Mouse (Mus musculus): ENCODE results near the gene Macf1. TPM values are rescaled to one million over a fixed set of nuclear protein-coding genes. Genes with fewer than 3 reads are reported as not detected.
"Not testable (repeated sequence)": the region's sequence is repeated elsewhere in the genome, so short reads cannot be mapped to it uniquely, and the experiment has no call there.

Gene Macf1
- polyA plus RNA-seq, 1 experiment from 2014 or later, result 75.6 TPM

DNA sequence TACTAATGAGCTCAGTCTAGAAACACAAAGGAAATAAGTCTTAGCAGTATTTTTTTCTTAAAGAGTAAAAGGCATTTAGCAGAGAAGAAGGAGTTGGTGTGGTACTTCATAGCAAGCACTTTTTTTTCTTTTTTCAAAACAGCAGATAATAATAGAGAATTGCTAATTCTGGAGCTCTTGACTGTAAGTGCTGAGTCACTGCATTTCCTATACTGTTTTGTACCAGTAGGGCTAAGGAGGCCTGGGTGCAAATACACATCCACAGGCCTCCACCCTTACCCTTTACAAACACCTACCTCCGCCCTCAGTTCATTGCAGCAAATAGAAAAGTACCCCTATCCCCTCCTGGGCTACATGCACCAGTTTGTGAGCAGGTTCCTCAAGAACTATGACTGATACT lies 17.6 kb downstream of the Macf1 start:
- WGBS, result 62% methylated on average over 1 of the region's 1 CpGs
- ATAC-seq (ENCODE audit: low FRiP score), result no peak
- Histone ChIP-seq H3K9me3 (no peaks in the 10 kb centered on the region), H3K9ac (no peak overlapping the region), H3K27ac (peak overlapping the region; percentile 86), H3K4me1 (peaks cover 69% of the 10 kb centered on the region), H3K4me3 (replicated peaks) (no peak overlapping the region), H3K4me2 (0 out of 2 replicates have a peak overlapping the region, but pooled peaks have one; percentile 13), H3K27me3 (no peaks in the 10 kb centered on the region), H3K36me3 (replicated peaks) (0 out of 2 replicates have a peak, but pooled peaks cover 6% of the 10 kb centered on the region)

DNA sequence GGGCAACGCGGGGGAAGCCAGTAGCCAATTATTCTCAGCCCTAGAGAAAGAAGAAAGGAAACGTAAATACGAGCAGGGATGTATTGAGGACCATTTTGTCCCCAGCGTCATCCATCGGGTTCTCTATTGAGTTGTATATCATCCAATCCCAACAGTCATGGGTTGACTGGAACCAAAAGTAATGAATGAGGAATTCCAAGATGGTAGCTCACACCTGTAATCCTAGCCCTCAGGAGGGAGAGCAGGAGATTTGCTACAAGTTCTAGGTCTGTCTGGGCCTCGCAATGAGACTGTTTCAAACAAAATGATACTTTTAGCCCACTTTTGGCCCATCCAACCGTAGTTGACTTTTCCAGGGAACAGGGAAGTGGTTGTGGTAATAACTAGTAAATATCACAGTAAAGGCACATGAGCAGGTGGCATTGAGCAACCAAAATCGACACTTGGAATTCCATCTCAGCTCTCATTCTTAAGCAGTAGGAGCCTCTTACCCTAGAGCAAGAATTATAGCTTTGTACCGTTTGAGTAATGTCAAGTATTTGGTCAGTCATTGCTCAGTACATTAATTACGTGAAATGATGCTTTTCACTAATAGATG lies 18.4 kb downstream of the Macf1 start:
- Histone ChIP-seq H3K4me2 (peak overlapping the region; percentile 88), H3K9ac (peak overlapping the region; percentile 100), H3K4me1 (peaks cover 68% of the 10 kb centered on the region), H3K27ac (peak overlapping the region; percentile 99), H3K27me3 (no peaks in the 10 kb centered on the region), H3K4me3 (replicated peaks) (peak overlapping the region; percentile 97), H3K9me3 (no peaks in the 10 kb centered on the region), H3K36me3 (replicated peaks) (0 out of 2 replicates have a peak, but pooled peaks cover 3% of the 10 kb centered on the region)
- 27% methylated on average over 11 of the region's 11 CpGs for WGBS
- ATAC-seq (ENCODE audit: low FRiP score), result no peak

DNA sequence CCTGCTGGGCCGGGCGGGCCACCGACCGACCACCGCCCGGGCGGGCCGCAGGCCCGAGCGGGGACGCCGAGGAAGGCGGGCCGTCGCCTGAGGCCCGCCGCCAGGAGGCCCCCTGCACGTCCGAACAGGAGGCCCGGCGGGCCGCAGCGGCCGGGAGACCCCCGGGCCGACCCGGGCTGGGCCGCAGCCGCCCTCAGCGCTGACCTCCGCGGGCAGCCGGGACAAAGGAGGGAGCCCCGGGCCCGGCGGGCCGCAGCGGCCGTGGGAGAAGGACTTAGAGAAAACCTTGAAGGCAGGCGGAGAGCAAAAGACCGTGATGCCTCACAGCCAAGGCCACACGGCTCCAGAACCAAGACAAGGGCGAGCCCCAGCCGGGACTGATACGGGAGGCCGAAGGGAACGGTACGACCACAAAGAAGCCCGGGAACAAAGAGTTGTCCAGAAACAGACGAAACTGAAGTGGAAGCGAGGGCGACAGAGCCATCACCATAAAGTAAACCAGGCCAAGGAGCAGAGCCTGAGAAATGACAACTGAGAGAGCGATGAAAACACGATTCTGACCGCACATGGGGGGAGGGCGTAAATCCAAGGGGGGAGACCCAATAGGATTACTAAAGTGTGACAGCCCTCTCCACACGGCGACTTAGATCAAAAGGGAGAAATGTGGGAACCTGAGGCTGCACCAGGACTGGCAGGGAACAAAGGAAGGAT lies 19.1 kb downstream of the Macf1 start:
- peak overlapping the region; percentile 88 for H3K4me2 ChIP-seq
- peak overlapping the region; percentile 100 for H3K9ac ChIP-seq
- H3K4me3 ChIP-seq (replicated peaks), result peak overlapping the region; percentile 97
- H3K27ac ChIP-seq, result peak overlapping the region; percentile 99
- peak; percentile 9 for ATAC-seq (ENCODE audit: low FRiP score)
- H3K4me1 ChIP-seq, result peaks cover 61% of the 10 kb centered on the region
- 0 out of 2 replicates have a peak, but pooled peaks cover 3% of the 10 kb centered on the region for H3K36me3 ChIP-seq (replicated peaks)
- H3K27me3 ChIP-seq, result no peaks in the 10 kb centered on the region
- H3K9me3 ChIP-seq, result no peaks in the 10 kb centered on the region
- under 1% methylated on average over 54 of the region's 58 CpGs for WGBS

DNA sequence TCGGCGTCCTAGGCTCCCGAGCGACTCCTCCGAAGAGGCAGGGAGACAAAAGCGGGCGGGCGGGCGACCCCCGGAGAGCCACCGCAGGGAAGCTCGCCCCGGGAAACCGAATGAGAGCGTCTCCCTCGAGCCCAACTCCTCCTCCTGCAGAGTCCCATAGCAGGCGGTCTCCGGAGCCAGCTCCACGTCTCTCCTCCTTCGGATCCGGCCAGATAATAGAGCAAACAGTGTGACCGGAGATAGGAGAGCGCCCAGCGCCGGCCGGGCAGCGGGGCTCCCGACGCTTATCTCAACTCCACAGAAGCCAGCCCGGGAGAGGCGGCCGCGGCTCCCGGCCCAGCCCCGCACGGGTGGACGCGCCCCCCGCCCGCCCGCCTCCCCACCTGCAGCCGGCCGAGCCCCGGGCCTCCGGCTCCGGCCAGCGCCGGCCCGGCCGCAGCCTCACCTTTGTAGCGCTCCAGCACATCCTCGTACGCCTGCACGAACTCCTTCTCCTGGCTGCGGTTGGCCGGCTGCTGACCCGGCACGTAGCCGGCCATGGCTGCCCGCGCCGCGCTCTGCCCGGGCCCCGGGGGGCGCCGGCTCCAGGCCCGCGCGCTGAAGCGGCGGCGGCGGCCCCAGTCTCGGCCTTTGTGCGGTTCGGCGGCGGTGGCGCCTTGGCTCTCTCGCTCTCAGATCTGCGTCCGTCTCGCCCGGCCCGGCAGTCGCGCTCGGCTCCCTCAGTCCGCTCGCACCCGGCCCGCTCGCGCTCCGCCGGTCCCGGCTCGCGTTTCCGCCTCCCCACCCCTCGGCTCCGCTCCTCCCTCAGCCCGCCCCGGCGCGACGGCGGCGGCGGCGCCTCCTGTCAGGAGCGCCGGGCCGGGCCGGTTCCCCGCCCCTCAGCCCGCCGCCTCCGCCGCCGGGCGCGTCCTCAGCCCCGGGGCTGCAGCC lies 19.9 kb downstream of the Macf1 start:
- H3K9ac ChIP-seq, result peak overlapping the region; percentile 100
- peaks cover 55% of the 10 kb centered on the region for H3K4me1 ChIP-seq
- H3K27ac ChIP-seq, result peak overlapping the region; percentile 99
- ATAC-seq (ENCODE audit: low FRiP score), result peak; percentile 73
- peak overlapping the region; percentile 88 for H3K4me2 ChIP-seq
- WGBS, result under 1% methylated on average over 76 of the region's 125 CpGs
- H3K27me3 ChIP-seq, result no peaks in the 10 kb centered on the region
- H3K4me3 ChIP-seq (replicated peaks), result peak overlapping the region; percentile 97
- no peaks in the 10 kb centered on the region for H3K9me3 ChIP-seq
- H3K36me3 ChIP-seq (replicated peaks), result 0 out of 2 replicates have a peak, but pooled peaks cover 3% of the 10 kb centered on the region

DNA sequence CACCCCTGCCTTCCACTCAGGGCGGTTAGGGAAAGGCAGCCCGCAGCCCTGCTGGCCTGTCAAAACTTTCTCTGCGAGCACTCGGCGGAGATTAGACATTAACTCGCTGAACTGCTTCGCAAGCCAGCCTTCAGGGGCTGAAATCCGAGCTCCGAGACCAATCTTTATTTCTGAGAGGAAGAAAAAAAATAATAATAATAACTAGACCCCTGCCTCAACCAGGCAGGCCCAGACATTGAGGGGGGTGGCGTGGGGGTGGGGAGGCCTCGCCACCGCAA lies 20.5 kb downstream of the Macf1 start:
- Histone ChIP-seq H3K4me1 (peaks cover 55% of the 10 kb centered on the region), H3K4me2 (peak overlapping the region; percentile 88), H3K4me3 (replicated peaks) (peak overlapping the region; percentile 97), H3K27me3 (no peaks in the 10 kb centered on the region), H3K9me3 (no peaks in the 10 kb centered on the region), H3K9ac (peak overlapping the region; percentile 100), H3K27ac (peak overlapping the region; percentile 99), H3K36me3 (replicated peaks) (0 out of 2 replicates have a peak, but pooled peaks cover 3% of the 10 kb centered on the region)
- no peak for ATAC-seq (ENCODE audit: low FRiP score)
- under 1% methylated on average over 12 of the region's 12 CpGs for WGBS

DNA sequence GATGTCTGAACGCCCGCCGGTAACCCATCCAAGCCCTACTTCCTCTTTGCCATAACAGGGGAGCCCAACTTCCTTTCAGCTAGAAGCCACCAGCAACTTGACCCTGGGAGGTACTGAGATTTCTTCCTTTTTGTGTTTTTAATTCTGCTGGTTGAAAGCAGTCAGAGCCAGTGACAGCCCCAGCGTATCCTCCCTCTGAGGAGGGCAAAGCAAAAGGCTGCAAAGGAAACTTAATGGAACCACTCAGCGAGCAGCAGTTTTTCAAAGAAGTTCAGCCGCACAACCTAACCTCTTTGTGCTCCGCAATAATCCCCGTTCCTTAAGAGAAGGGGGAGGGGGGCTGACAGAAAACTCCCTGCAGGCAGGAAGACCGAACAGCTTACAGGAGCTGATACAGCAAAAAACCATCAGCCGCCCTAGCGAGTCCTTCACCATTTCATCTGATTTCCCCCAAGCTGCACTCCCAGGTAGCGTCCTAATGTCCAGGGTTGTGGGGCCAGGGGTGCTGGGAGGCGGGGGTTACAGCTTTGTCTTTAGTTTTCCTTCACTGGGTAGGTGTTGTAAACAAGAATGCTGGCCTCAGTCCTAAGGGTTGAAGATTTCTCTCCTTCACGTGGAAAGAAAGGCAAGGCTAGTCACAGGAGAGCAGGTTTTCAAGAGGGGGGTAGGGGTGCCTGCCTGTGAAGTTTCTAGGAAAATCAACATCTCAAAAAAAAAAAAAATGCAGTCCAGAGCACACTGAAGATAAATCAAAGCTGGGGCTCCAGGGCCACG lies 21.1 kb downstream of the Macf1 start:
- peaks cover 54% of the 10 kb centered on the region for H3K4me1 ChIP-seq

DNA sequence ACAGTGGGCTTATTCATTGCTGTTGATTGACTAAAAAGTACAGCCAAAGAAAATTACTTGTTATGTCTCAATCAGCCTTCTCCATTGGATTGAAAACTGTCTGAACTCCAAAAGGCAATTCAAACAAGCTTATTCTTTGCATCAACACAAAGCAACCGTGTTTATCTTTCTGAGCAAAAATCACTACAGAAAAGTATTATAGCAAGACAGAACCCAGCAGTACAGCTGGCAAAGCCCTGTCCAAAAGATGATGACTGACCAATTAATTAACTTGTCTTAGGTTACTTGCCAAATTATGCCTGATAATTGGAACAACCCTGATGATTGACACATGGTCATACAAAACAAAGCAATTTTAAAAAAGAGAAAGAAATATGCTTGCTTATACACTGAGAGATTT lies 26.0 kb downstream of the Macf1 start:
- no peak for ATAC-seq (ENCODE audit: low FRiP score)
- Histone ChIP-seq H3K4me2 (no peak overlapping the region), H3K4me1 (peaks cover 22% of the 10 kb centered on the region), H3K27ac (no peak overlapping the region), H3K4me3 (replicated peaks) (no peak overlapping the region), H3K27me3 (no peaks in the 10 kb centered on the region), H3K9ac (no peak overlapping the region), H3K36me3 (replicated peaks) (peaks cover 3% of the 10 kb centered on the region; the same call in 1 of the 2 replicates), H3K9me3 (no peaks in the 10 kb centered on the region)
- 71% methylated on average over 1 of the region's 1 CpGs for WGBS

More for the DNA sequence above, 21.1 kb downstream of the Macf1 start:
- H3K36me3 ChIP-seq (replicated peaks), result 0 out of 2 replicates have a peak, but pooled peaks cover 3% of the 10 kb centered on the region
- H3K27ac ChIP-seq, result peak overlapping the region; percentile 99
- H3K27me3 ChIP-seq, result no peaks in the 10 kb centered on the region
- 2% methylated on average over 15 of the region's 15 CpGs for WGBS
- H3K4me3 ChIP-seq (replicated peaks), result peak overlapping the region; percentile 97
- peak overlapping the region; percentile 100 for H3K9ac ChIP-seq
- no peaks in the 10 kb centered on the region for H3K9me3 ChIP-seq
- no peak for ATAC-seq (ENCODE audit: low FRiP score)
- H3K4me2 ChIP-seq, result peak overlapping the region; percentile 88

DNA sequence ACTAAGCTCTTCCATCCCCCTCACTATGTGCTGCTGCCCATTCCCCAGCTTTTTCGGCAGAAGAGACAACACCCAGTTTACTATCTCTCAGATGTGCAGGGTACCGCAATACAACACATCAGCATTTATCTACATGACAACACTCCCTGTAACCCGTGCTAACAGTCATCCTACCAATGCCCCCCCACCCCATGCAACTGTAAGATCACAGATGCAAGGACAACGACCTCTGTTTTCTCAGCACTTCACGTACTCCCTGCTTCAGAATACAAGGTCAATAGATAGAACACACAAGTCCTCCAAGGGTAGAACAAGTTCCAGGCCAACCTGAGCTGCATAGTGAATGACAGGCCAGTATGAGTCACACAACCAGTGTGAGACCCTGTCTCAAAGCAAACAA lies 28.9 kb downstream of the Macf1 start:
- no peaks in the 10 kb centered on the region; the same call in 1 of the 2 replicates for H3K36me3 ChIP-seq (replicated peaks)
- H3K9ac ChIP-seq, result no peak overlapping the region
- H3K27me3 ChIP-seq, result no peaks in the 10 kb centered on the region
- H3K4me1 ChIP-seq, result no peaks in the 10 kb centered on the region; the same call in 1 of the 2 replicates
- no peaks in the 10 kb centered on the region for H3K9me3 ChIP-seq
- 94% methylated on average over 5 of the region's 5 CpGs for WGBS
- no peak overlapping the region for H3K4me3 ChIP-seq (replicated peaks)
- no peak overlapping the region for H3K27ac ChIP-seq
- H3K4me2 ChIP-seq, result no peak overlapping the region
- ATAC-seq (ENCODE audit: low FRiP score), result no peak

DNA sequence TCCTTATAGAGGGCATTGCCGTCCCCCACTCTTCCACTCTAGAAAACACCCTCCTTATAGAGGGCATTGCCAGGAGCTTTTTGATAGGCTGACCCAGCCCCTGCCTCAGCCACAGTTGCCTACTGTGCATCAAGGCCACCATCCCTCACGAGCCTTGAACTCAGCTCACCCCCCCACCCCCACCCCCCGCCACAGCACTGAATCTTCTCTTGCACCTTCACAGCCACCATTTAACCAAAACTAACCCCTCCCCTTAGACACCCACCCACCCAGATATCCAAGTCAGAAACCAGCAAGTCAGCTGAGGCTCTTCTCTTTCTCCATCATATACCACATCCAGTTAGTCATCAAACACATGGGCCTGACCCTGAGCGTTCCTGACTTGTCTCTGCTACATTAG lies 29.6 kb downstream of the Macf1 start:
- no peaks in the 10 kb centered on the region; the same call in 1 of the 2 replicates for H3K36me3 ChIP-seq (replicated peaks)
- no peak overlapping the region for H3K4me3 ChIP-seq (replicated peaks)
- H3K4me1 ChIP-seq, result no peaks in the 10 kb centered on the region; the same call in 1 of the 2 replicates
- no peaks in the 10 kb centered on the region for H3K9me3 ChIP-seq
- H3K27ac ChIP-seq, result no peak overlapping the region
- H3K4me2 ChIP-seq, result no peak overlapping the region
- no peak for ATAC-seq (ENCODE audit: low FRiP score)
- 96% methylated on average over 3 of the region's 4 CpGs for WGBS
- H3K9ac ChIP-seq, result no peak overlapping the region
- no peaks in the 10 kb centered on the region for H3K27me3 ChIP-seq

DNA sequence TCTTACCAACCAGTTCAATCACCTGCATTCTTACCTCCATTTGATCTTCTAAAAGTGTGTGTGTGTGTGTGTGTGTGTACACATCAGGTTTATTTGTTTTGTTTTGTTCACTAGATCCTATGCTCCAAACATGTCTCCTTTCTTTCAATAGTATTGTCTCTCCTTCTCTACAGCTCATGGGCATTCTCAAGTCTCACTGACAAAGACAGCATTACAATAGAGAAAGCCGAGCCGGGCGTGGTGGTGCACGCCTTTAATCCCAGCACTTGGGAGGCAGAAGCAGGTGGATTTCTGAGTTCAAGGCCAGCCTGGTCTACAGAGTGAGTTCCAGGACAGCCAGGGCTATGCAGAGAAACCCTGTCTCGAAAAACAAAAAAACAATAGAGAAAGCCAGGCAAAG lies 30.7 kb downstream of the Macf1 start:
- H3K4me3 ChIP-seq (replicated peaks); H3K27me3 ChIP-seq; ATAC-seq (ENCODE audit: low FRiP score); H3K9ac ChIP-seq; H3K4me2 ChIP-seq; H3K36me3 ChIP-seq (replicated peaks); H3K4me1 ChIP-seq; H3K27ac ChIP-seq; H3K9me3 ChIP-seq: not testable (repeated sequence)
- 84% methylated on average over 5 of the region's 5 CpGs for WGBS

DNA sequence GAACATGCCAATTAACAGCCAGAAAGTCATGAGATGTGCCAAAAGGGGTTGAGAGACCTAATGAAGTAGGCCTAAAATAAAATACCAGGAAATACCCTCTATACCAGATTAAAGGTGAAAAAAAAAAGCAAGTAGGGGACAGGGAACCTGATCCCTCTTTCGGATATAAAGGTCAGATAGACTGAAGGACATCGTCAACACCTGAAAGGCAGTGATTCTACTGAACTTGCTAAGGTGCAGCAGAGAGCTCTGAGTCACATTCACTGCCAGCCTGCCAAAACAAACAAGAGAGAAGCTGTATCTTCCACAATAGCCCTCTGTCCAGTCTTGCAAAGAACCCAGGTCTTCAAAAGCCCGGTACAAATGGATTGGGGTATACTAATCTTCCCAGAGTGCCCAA lies 32.0 kb downstream of the Macf1 start:
- 80% methylated on average over 3 of the region's 3 CpGs for whole genome bisulfite sequencing
- Histone ChIP-seq H3K27ac (no peak overlapping the region), H3K4me1 (no peaks in the 10 kb centered on the region), H3K9me3 (no peaks in the 10 kb centered on the region), H3K36me3 (replicated peaks) (peaks cover 6% of the 10 kb centered on the region), H3K9ac (no peak overlapping the region), H3K4me3 (replicated peaks) (no peak overlapping the region), H3K27me3 (no peaks in the 10 kb centered on the region), H3K4me2 (no peak overlapping the region)
- no peak for ATAC-seq (ENCODE audit: low FRiP score)
